Comparison of ENCODE assay signal across 25 mouse cellular contexts in the genomic region with DNA sequence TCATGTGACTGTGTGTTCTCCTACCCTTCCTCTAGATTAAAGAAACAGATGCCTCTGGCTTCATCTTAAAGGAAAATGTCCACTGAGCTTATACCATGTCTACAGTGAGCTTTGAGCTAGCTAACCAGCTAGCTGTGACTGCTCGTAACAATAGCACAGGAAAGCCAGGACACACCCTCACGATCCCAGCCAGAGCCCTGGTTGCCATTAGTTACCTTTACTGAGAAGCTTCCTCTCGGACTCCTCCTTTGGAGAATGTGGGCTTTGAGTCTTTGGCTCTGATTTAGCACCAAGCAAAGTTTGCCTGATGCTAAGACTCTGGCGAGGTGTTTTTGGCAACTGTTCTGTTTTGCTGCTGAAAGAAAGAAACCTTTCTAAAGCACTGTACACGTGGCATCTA.
"Had no signal": no experiment of that assay in that cellular context is flagged by ENCODE, and none has a peak within 500 bp of the region (broad histone marks: within the 10 kb centered on the region; RNA-seq: fewer than 3 reads in every experiment).

No protein-coding gene starts in this region.

- H3K4me1 ChIP-seq: heart, embryonic 13.5 days; heart, embryonic 15.5 days; hindbrain, embryonic 15.5 days; kidney, embryonic 15.5 days; limb, embryonic 13.5 days; limb, embryonic 15.5 days; liver, embryonic 12.5 days had no signal

- H3K4me3 ChIP-seq: heart, embryonic 13.5 days; heart, embryonic 15.5 days; hindbrain, embryonic 13.5 days; hindbrain, embryonic 15.5 days; kidney, embryonic 15.5 days; limb, embryonic 13.5 days; limb, embryonic 15.5 days; liver, embryonic 12.5 days had no signal

- ATAC-seq: hindbrain, postnatal 0 days; intestine, embryonic 16.5 days; liver, embryonic 12.5 days had no signal

- H3K27me3 ChIP-seq: heart, embryonic 13.5 days; heart, embryonic 15.5 days; hindbrain, embryonic 13.5 days; hindbrain, embryonic 15.5 days; kidney, embryonic 15.5 days; limb, embryonic 13.5 days; limb, embryonic 15.5 days; liver, embryonic 12.5 days had no signal

- H3K9ac ChIP-seq: heart, embryonic 13.5 days; heart, embryonic 15.5 days; hindbrain, embryonic 13.5 days; hindbrain, embryonic 15.5 days; kidney, embryonic 15.5 days; limb, embryonic 13.5 days; limb, embryonic 15.5 days; liver, embryonic 12.5 days; liver, embryonic 14.5 days had no signal

- H3K9me3 ChIP-seq: heart, embryonic 13.5 days; heart, embryonic 15.5 days; hindbrain, embryonic 13.5 days; hindbrain, embryonic 15.5 days; kidney, embryonic 15.5 days; limb, embryonic 13.5 days; limb, embryonic 15.5 days; liver, embryonic 12.5 days had no signal

- DNase-seq: gastrocnemius, postnatal 14 days; gastrocnemius, postnatal 36 days; heart, adult 18-20 months; heart, postnatal 36 days; kidney, adult 11 months; kidney, adult 2 months; kidney, adult 9 months; kidney, postnatal 14 days; kidney, postnatal 36 days; layer of hippocampus, adult 9-11 months; layer of hippocampus, postnatal 36 days; left cerebral cortex, postnatal 4 days had no signal

- H3K27ac ChIP-seq: heart, embryonic 13.5 days; heart, embryonic 15.5 days; hindbrain, embryonic 13.5 days; hindbrain, embryonic 15.5 days; hindbrain, postnatal 0 days; kidney, embryonic 15.5 days; kidney, postnatal 0 days; limb, embryonic 13.5 days; limb, embryonic 15.5 days; liver, embryonic 12.5 days; liver, embryonic 14.5 days had no signal

- H3K4me2 ChIP-seq: heart, embryonic 11.5 days; heart, embryonic 13.5 days; heart, embryonic 15.5 days; hindbrain, embryonic 13.5 days; hindbrain, embryonic 15.5 days; kidney, embryonic 15.5 days; limb, embryonic 13.5 days; limb, embryonic 15.5 days; liver, embryonic 12.5 days had no signal
